Mouse (Mus musculus) ES-Bruce4 (cell line): ENCODE measurements around the gene Zfp583. TPM values are rescaled to one million over a fixed set of nuclear protein-coding genes. Genes with fewer than 3 reads are reported as not detected.

Experiments used
- H3K27ac ChIP-seq: 2 replicates; pipeline ENCODE4 v1.5.1; 2012; ENCODE audit warnings: low read length, inconsistent platforms; ENCODE audit not compliant: insufficient read depth
- H3K27me3 ChIP-seq: 2 replicates; pipeline ENCODE4 v1.6.1; 2012; ENCODE audit warnings: mild to moderate bottlenecking, low read length, inconsistent platforms; ENCODE audit not compliant: control insufficient read depth, poor library complexity, insufficient read depth, severe bottlenecking
- H3K36me3 ChIP-seq: 2 replicates; pipeline ENCODE4 v1.6.1; 2012; ENCODE audit warnings: inconsistent platforms, mild to moderate bottlenecking, low read length, moderate library complexity; ENCODE audit not compliant: control insufficient read depth, poor library complexity, insufficient read depth, severe bottlenecking
- H3K4me1 ChIP-seq: one replicate; pipeline ENCODE4 v1.8.1; 2011; ENCODE audit warnings: low read length; ENCODE audit not compliant: control insufficient read depth, insufficient read depth
- H3K4me3 ChIP-seq: 2 replicates; pipeline ENCODE4 v1.5.1; 2011; ENCODE audit warnings: low read depth, mild to moderate bottlenecking, low read length
- H3K9ac ChIP-seq: 2 replicates; pipeline ENCODE4 v1.6.1; 2012; ENCODE audit warnings: low read depth, mild to moderate bottlenecking, inconsistent platforms; ENCODE audit not compliant: poor library complexity, severe bottlenecking
- H3K9me3 ChIP-seq: replicated peaks from 2 replicates; pipeline ENCODE4 v1.6.1; 2012; ENCODE audit warnings: mild to moderate bottlenecking, low read length, inconsistent platforms; ENCODE audit not compliant: control insufficient read depth, poor library complexity, insufficient read depth, severe bottlenecking
- CTCF ChIP-seq: IDR thresholded peaks from one replicate; pipeline ENCODE4 v1.8.1; 2011; ENCODE audit warnings: low read depth, low read length
- EP300 ChIP-seq: IDR thresholded peaks from 2 replicates; pipeline ENCODE4 v1.6.1; 2011; ENCODE audit warnings: low read depth, low read length; ENCODE audit not compliant: insufficient read depth
- POLR2A ChIP-seq: IDR thresholded peaks from one replicate; pipeline ENCODE4 v1.8.1; 2011; ENCODE audit warnings: low read length; ENCODE audit not compliant: insufficient read depth
- polyA plus RNA-seq: library from polyadenylated mRNA; stranded (reverse); fragments of >200 nt; gene quantifications from 2 replicates; pipeline ENCODE4 v1.2.4, GENCODE M21; 2011; ENCODE audit warnings: low read depth; ENCODE audit not compliant: missing spikeins, insufficient read depth, insufficient read length

Gene Zfp583
- polyA plus RNA-seq, 1 experiment = 4.4 TPM

- Histone ChIP-seq H3K36me3 (no peaks in the 10 kb centered on the region), H3K9ac (no peak overlapping the region), H3K9me3 (no peaks in the 10 kb centered on the region)
Observed at GRCm38 (mm10) chr7:6364761-6365160, 33.7 kb upstream of the Zfp583 start.

GRCm38 (mm10) chr7:6363047-6363488 lies 32.0 kb upstream of the Zfp583 start, which contains the start of gene Zfp78:
Zfp78 (plus strand) TSS chr7:6363280.
- peak within 1 kb of the TSS; percentile 50 for H3K9ac ChIP-seq
- peak within 1 kb of the TSS; percentile 87 for H3K27ac ChIP-seq
- TF ChIP-seq POLR2A (no peak), CTCF (no peak), EP300 (no peak)
- peak within 1 kb of the TSS; percentile 83 for H3K4me3 ChIP-seq
- H3K9me3 ChIP-seq = no peaks in the 10 kb centered on the region
- H3K36me3 ChIP-seq = no peaks in the 10 kb centered on the region
- H3K4me1 ChIP-seq = peaks cover 2% of the 10 kb centered on the region
- H3K27me3 ChIP-seq = no peaks in the 10 kb centered on the region

More at GRCm38 (mm10) chr7:6364761-6365160, 33.7 kb upstream of the Zfp583 start:
- TF ChIP-seq EP300 = no peak
- no peak for TF ChIP-seq CTCF
- no peak for TF ChIP-seq POLR2A
- H3K4me1 ChIP-seq = peaks cover 2% of the 10 kb centered on the region
- no peaks in the 10 kb centered on the region for H3K27me3 ChIP-seq
- no peak overlapping the region for H3K4me3 ChIP-seq
- H3K27ac ChIP-seq = 0 out of 2 replicates have a peak overlapping the region, but pooled peaks have one; percentile 24

- Histone ChIP-seq H3K9ac (peak overlapping the region; percentile 7), H3K27me3 (no peaks in the 10 kb centered on the region), H3K9me3 (no peaks in the 10 kb centered on the region), H3K4me1 (peaks cover 2% of the 10 kb centered on the region), H3K27ac (peak overlapping the region; percentile 87), H3K4me3 (peak overlapping the region; percentile 83), H3K36me3 (no peaks in the 10 kb centered on the region)
- no peak for TF ChIP-seq CTCF
- TF ChIP-seq POLR2A = no peak
- no peak for TF ChIP-seq EP300
Observed at GRCm38 (mm10) chr7:6362268-6363046, 31.4 kb upstream of the Zfp583 start.

GRCm38 (mm10) chr7:6361756-6362155 lies 30.7 kb upstream of the Zfp583 start:
- peak overlapping the region; percentile 83 for H3K4me3 ChIP-seq
- no peaks in the 10 kb centered on the region for H3K27me3 ChIP-seq
- H3K4me1 ChIP-seq = peaks cover 2% of the 10 kb centered on the region
- peak overlapping the region; percentile 7 for H3K9ac ChIP-seq
- no peaks in the 10 kb centered on the region for H3K36me3 ChIP-seq
- no peaks in the 10 kb centered on the region for H3K9me3 ChIP-seq
- H3K27ac ChIP-seq = 0 out of 2 replicates have a peak overlapping the region, but pooled peaks have one; percentile 31
- no peak for TF ChIP-seq CTCF
- TF ChIP-seq EP300 = no peak
- no peak for TF ChIP-seq POLR2A

- no peak for TF ChIP-seq CTCF
- TF ChIP-seq POLR2A = no peak
- TF ChIP-seq EP300 = no peak
- Histone ChIP-seq H3K27me3 (no peaks in the 10 kb centered on the region), H3K9ac (no peak overlapping the region), H3K4me1 (peaks cover 2% of the 10 kb centered on the region), H3K36me3 (no peaks in the 10 kb centered on the region), H3K4me3 (no peak overlapping the region), H3K9me3 (no peaks in the 10 kb centered on the region), H3K27ac (no peak overlapping the region)
Observed at GRCm38 (mm10) chr7:6360477-6361060, 29.5 kb upstream of the Zfp583 start.
